Mouse (Mus musculus) C2C12 (cell line): ENCODE data around the gene Depdc5. TPM values are rescaled to one million over a fixed set of nuclear protein-coding genes. Genes with fewer than 3 reads are reported as not detected.
"Not testable (repeated sequence)": the region's sequence is repeated elsewhere in the genome, so short reads cannot be mapped to it uniquely, and the experiment has no call there.

Experiments used
- H3K27me3 ChIP-seq: one replicate; pipeline ENCODE4 v1.6.1; 2011; ENCODE audit not compliant: control insufficient read depth, insufficient read depth, insufficient read length
- H3K36me3 ChIP-seq: one replicate; pipeline ENCODE4 v1.6.1; 2011; ENCODE audit not compliant: control insufficient read depth, insufficient read depth
- H3K4me3 ChIP-seq: one replicate; pipeline ENCODE4 v1.5.1; 2011; ENCODE audit warnings: mild to moderate bottlenecking, control low read depth; ENCODE audit not compliant: poor library complexity, insufficient read depth, severe bottlenecking
- H3K79me2 ChIP-seq: one replicate; pipeline ENCODE4 v1.6.1; 2011; ENCODE audit not compliant: control insufficient read depth, insufficient read depth
- H3K79me3 ChIP-seq: one replicate; pipeline ENCODE4 v1.6.1; 2011; ENCODE audit warnings: low read depth, control low read depth
- H3ac ChIP-seq: one replicate; pipeline ENCODE3; 2011; ENCODE audit warnings: low read depth; ENCODE audit not compliant: control insufficient read depth, insufficient read length
- CEBPB ChIP-seq: IDR thresholded peaks from one replicate; pipeline ENCODE4 v1.6.1; 2011; ENCODE audit warnings: low read depth, mild to moderate bottlenecking, control low read depth, moderate library complexity
- CTCF ChIP-seq: IDR thresholded peaks from one replicate; pipeline ENCODE4 v1.5.1; 2011; ENCODE audit not compliant: control insufficient read depth, insufficient read depth, insufficient read length
- FOSL1 ChIP-seq: IDR thresholded peaks from one replicate; pipeline ENCODE4 v1.8.0; 2011; ENCODE audit warnings: mild to moderate bottlenecking, low read length; ENCODE audit not compliant: poor library complexity, insufficient read depth, severe bottlenecking
- MAX ChIP-seq: IDR thresholded peaks from one replicate; pipeline ENCODE4 v1.6.1; 2011; ENCODE audit warnings: mild to moderate bottlenecking, control low read depth
- MYOD1 ChIP-seq: IDR thresholded peaks from one replicate; pipeline ENCODE4 v1.6.1; 2011; ENCODE audit warnings: low read depth; ENCODE audit not compliant: control insufficient read depth, insufficient read length
- MYOG ChIP-seq: IDR thresholded peaks from one replicate; pipeline ENCODE4 v1.6.1; 2011; ENCODE audit not compliant: control insufficient read depth, insufficient read length; ENCODE audit errors: extremely low read depth
- USF1 ChIP-seq: IDR thresholded peaks from one replicate; pipeline ENCODE4 v1.6.1; 2011; ENCODE audit warnings: low read depth, mild to moderate bottlenecking, control low read depth, moderate library complexity
- polyA plus RNA-seq: library from polyadenylated mRNA; unstranded; fragments of >200 nt; fragmentation: generic; extraction: Trizol; gene quantifications from one replicate; pipeline ENCODE4 v1.2.1, GENCODE M21; 2012; ENCODE audit warnings: missing spikeins

The Depdc5 gene
- polyA plus RNA-seq, 1 experiment = 11.6 TPM

DNA sequence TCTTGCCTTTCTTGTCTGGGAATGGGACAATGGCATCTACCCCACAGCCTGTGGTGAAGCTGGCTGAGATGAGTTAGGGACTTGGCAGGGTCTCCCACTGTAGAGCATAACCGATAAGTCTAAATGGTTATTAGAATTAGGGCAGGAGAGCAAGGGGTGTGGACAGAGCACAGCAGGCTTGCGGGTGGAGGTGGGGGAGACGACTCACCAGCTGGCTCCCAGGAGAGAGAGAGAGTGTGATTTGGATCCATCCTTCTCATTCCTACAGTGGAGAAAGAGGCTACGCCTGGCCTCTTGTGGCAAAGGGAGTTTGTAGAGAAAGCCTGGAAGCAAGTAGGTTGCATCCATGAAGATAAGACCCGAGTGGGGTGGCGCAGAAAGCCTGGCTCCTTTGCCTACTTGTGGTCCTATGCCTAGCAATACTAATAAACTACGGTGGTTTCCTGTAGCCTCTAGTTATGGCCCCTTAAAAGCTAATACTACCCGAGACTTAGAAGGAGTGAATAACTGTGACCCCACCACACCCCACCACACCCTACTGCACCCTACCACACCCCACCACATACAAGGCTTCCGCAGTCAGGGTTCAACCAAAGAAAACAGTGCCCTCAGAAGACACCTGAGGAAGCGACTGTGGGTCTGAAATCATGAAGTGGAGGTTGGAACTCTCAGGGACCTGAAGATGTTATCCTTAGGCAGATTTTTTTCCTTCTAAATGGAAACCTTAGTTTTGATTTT is 168.7 kb downstream of the Depdc5 start:
- Histone ChIP-seq H3K36me3 (peaks cover 18% of the 10 kb centered on the region), H3K79me2 (no peaks in the 10 kb centered on the region), H3ac (no peak overlapping the region), H3K79me3 (no peaks in the 10 kb centered on the region), H3K27me3 (no peaks in the 10 kb centered on the region), H3K4me3 (no peak overlapping the region)
- TF ChIP-seq MYOG = no peak
- TF ChIP-seq MAX = no peak
- TF ChIP-seq USF1 = no peak
- no peak for TF ChIP-seq CTCF
- no peak for TF ChIP-seq MYOD1
- TF ChIP-seq CEBPB = no peak
- no peak for TF ChIP-seq FOSL1

DNA sequence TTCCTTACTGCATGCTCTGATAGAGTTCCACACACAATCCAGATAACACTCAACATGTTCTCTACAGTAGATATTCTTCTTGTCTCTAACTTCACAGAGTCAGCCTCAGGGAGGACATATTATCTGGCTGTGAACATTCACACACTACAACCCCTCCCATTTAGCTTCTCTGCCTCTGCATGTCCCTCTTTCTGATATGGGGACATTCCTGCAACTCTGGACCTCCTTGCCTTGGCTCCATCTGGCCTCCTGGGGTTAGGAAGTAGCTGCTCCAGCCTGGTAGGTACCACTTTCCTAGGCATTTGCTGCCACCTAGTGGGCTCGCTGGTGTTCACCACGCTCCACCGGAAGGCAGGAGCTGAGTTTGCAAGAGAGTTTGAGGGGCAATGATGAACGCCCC is 169.6 kb downstream of the Depdc5 start:
- Histone ChIP-seq H3K27me3 (no peaks in the 10 kb centered on the region), H3K4me3 (no peak overlapping the region), H3K79me2 (no peaks in the 10 kb centered on the region), H3K79me3 (no peaks in the 10 kb centered on the region), H3ac (no peak overlapping the region), H3K36me3 (peaks cover 14% of the 10 kb centered on the region)
- peak; percentile 88 for TF ChIP-seq CTCF
- TF ChIP-seq MYOG = no peak
- TF ChIP-seq FOSL1 = no peak
- TF ChIP-seq MYOD1 = no peak

DNA sequence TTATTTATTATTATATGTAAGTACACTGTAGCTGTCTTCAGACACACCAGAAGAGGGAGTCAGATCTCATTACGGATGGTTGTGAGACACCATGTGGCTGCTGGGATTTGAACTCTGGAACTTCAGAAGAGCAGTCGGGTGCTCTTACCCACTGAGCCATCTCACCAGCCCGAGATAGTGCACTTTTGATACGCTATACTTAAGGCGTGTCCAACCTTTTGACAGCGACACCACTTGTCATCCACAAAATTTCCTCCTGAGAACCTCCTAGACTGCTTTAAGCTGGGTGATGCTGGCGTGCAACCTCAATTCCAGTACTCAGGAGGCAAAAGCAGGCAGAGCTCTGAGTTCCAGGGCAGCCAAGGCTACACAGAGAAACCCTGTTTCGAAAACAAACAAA is 170.1 kb downstream of the Depdc5 start:
- not testable (repeated sequence) for H3K79me3 ChIP-seq, H3K4me3 ChIP-seq, H3ac ChIP-seq, H3K79me2 ChIP-seq, H3K36me3 ChIP-seq, H3K27me3 ChIP-seq

DNA sequence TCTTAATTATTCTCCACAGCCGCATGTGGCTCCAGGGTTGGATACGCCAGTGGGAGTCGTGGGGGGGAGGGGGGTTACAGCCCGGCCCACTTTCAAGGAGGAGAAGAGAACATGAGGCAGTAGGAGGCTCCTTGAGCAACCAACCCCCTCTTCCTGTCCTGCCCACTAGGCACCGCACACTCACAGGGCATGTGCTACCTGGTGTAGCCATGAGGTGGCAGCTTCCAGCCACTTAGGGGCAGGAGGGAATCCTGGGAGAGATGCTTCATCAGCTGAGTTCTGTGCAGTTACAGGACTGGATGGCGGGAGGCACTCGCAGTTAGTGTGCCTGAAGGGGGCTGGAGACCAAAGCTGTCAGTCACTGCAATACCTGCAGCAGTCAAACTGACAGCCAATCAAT is 170.6 kb downstream of the Depdc5 start:
- Histone ChIP-seq H3K4me3 (no peak overlapping the region), H3K79me2 (no peaks in the 10 kb centered on the region), H3ac (no peak overlapping the region), H3K36me3 (peaks cover 6% of the 10 kb centered on the region), H3K27me3 (no peaks in the 10 kb centered on the region), H3K79me3 (no peaks in the 10 kb centered on the region)
- TF ChIP-seq MYOD1 (no peak), MYOG (no peak), CTCF (no peak), CEBPB (no peak), FOSL1 (no peak), USF1 (no peak), MAX (no peak)

- H3K79me2 ChIP-seq = no peaks in the 10 kb centered on the region
- TF ChIP-seq FOSL1 = no peak
- no peak for TF ChIP-seq MYOG
- TF ChIP-seq USF1 = no peak
- TF ChIP-seq MYOD1 = no peak
- TF ChIP-seq CEBPB = no peak
- no peak for TF ChIP-seq CTCF
- TF ChIP-seq MAX = no peak
- H3K4me3 ChIP-seq = no peak overlapping the region
- H3K79me3 ChIP-seq = no peaks in the 10 kb centered on the region
- no peak overlapping the region for H3ac ChIP-seq
- H3K27me3 ChIP-seq = no peaks in the 10 kb centered on the region
- H3K36me3 ChIP-seq = no peaks in the 10 kb centered on the region
Measured at GRCm38 (mm10) chr5:33034916-33035315, 171.4 kb downstream of the Depdc5 start.

GRCm38 (mm10) chr5:33038656-33039509 is 175.4 kb downstream of the Depdc5 start:
- H3ac ChIP-seq = no peak overlapping the region
- peaks cover 13% of the 10 kb centered on the region for H3K27me3 ChIP-seq
- H3K4me3 ChIP-seq = no peak overlapping the region
- no peaks in the 10 kb centered on the region for H3K79me3 ChIP-seq
- no peaks in the 10 kb centered on the region for H3K79me2 ChIP-seq
- no peaks in the 10 kb centered on the region for H3K36me3 ChIP-seq
- TF ChIP-seq CTCF = no peak
- no peak for TF ChIP-seq MAX
- TF ChIP-seq USF1 = no peak
